Mouse (Mus musculus) right cerebral cortex, postnatal 25 days (tissue): Measurements from ENCODE around the gene Fzr1.

Experiments used
- DNase-seq: peaks from one replicate; pipeline ENCODE4 v3.0.0; 2022

Fzr1 gene

DNA sequence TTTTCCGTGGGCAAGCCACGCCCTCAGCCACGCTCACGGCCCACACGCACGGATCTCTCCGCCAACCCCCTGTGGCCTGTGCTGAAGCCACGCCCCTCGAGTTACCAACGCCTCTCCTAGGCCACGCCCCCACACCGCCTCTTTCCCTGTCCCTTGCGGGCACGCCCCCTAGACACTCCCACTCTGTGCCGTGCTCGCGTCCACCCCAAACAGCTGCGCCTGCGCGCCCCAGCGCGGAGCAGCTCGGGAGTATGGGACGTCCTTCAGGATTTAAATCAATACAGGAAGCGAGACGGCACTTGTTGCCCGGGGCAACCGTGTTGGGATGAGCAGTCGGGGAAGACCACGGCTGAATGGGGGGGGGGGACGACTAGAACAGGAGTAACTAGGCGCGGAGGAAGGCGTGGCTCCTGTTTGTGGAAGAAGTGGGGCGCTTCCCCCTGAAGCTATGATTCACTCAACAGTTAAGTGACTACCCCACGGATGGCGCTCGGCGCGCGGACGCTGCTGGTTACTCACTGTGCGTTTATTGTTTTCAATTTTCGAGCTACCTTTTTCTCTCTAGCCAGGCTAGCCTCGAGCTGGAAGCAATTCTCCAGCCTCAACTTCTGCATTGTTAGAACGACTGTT, 352 bp upstream of the Fzr1 start:
- peak; percentile 100 for DNase-seq

DNA sequence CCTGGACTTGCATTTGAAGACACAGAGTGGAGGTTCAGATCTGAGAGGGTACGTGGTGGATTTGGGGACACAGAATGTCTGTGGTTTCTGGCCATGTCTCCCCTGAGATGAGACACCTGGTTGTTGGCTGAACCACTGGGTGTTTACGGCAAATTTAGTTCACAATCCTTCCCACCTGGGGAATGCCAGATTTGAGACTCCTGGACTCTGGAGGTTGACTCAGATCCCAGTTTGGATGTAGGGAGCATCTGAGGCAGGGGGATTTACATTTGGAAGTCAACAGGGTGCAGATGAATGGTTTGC, 1.0 kb downstream of the Fzr1 start:
- no peak for DNase-seq

DNA sequence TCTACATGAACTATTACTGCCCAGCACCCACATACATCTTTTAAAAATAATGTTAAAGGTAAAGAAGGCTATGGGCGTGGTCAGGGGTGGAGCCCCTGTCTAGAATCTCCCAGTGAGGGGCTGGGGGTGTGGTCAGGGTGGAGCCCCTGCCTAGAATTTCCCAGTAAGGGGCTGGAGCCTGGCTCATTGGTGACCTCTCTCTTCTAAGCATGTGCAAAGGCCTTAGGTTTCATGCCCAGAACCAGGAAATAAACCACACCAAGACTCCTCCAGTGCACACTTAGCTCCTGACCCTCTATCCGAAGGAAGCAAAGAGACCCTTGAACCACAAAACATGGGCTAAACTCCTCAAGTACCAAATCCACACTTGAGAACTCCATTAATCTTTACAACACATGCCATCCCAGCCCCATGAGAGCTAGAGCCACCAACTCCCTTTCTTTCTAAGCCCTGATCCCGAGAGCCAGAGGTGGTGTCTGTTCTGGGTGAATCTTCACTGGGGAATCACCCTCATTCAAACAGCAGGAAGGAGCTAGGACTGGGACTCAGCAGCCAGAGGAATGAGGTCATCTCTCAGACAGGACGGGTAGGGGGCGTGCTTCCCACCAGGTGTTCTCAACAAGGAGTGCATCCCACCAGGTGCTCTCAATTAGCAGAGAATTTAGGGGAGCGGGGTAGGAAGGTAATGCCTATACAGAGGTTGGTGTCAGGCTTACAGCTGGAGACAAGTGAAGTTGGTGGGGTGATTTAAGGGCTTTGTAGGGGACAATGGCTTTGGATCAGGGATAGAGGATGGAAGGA, 1.6 kb downstream of the Fzr1 start:
- DNase-seq, result no peak

DNA sequence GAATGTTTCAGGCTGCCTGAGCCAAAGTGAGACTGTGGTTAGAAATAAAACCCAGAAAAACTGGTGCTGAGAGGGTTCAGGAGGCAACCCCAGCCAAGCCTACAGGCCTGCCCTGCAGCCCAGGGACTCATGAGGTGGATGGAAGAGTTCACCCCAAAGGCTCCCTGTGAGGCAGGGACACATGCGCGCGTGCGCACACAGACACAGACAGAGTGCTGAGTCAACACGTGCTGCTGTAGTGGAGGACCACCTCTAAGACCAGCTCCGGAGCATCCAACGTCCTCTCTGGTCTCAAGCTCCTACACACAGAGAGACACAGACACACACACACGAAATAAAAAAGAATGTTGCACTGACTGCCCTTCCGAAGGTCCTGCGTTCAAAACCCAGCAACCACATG, 3.0 kb downstream of the Fzr1 start:
- DNase-seq, result no peak

DNA sequence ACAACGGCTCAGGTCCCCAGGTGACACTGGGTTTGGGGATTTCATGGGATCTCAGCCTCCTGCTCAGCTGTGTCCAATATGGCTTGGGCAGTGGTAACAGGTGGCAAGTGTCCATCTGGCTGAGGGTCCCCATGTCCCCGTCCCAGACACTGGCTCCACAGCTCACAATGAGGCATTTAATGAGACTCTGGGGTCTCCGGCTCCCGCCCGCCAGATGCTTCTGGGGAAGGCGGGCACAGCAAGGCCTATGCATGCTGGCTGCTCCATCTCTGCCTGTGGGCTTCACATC, 11.2 kb downstream of the Fzr1 start:
- no peak for DNase-seq

DNA sequence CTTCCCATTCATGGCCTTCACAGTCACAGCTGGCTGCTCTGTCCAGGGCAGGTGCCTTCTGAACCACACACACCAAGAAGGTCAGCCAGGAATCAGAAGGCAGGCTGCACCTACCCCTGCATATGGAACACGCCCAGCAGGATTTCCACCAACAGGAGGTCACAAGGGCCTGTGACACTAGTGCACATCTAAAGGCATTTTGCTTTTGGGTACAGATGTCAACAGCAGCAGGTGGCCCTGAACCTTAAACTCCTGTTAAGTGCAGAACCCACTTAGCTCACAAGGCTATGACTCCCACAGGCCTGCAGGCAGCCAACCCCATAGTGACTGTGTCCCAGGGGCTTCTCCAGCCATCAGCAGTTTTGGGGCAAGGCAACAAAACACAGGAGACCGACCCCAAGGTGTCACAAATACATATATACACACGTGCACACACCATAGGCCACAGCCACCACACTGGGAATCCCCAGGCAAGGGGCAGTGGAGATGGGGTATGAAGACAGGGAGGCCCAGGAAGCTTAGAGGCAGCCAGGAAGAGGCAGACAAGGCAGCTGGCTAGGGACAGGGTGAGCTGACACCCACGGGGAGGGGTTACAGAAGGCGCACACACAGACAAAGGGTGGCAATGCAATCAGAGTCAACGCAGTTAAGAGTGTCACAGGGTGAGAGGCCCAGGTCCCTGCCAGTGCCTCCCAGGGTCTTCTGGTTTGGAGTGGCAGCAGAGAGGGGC, 11.7 kb downstream of the Fzr1 start:
- DNase-seq, result no peak

DNA sequence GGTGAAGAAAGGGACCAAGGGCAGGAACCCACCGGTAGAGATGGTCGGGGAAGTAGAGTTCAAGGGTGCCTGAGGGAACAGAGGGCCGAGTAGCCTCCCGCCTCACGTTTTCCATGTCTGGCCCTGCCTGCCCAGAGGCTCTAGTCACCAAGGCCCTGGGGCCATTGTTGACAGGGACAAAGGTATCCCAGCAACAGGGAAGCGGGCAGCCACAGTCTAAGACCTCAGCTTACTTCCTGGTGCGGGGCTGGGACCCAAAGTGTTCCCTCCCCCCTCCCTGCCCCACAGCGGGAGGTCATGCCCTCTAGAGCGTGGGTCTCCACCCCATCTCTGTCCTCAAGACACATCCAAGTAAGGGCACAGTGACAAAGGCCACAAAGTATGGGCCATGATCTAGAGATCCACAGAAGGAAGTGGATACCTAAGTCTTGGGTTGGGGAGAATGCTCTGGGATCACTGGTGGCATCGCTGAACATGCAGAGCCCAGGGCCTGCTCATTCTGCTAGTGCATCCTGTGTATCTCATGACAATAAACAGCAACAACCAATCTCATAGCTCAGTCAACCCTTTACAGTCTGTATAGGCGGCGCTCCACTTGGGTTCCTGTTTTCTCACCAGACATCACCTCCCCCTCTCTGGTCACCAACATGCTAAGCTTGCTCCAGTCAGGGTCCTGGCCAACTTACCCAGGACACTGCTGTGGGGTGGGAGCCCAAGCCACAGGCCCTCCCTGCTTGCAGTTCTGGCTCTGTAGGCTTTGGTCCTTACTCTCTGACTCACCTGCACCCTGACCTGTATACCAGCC, 12.4 kb downstream of the Fzr1 start, which contains the start of gene 4930404N11Rik:
TSS of gene 4930404N11Rik (minus strand) at position 145 of the 805 bp plus-strand sequence.
- no peak for DNase-seq

DNA sequence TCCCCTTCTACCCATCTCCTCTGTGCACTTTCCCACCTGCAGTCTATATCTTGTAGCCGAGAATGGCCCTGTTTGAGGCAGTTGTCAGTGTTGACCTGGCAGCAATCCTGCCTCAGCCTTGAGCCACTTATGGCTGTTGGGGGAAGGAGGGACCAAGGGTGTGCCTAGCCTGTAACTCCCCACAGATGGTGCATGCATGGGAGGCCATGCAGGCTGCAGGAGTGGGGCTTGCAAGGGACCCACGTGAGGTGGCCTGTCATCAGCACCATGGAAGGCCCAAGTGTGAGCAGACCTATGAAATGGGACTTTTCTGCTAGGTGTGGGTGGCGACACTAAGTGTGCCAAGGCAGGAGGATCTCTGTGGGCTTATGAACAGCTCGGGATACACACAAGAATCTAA, 13.2 kb downstream of the Fzr1 start:
- peak; percentile 54 for DNase-seq

DNA sequence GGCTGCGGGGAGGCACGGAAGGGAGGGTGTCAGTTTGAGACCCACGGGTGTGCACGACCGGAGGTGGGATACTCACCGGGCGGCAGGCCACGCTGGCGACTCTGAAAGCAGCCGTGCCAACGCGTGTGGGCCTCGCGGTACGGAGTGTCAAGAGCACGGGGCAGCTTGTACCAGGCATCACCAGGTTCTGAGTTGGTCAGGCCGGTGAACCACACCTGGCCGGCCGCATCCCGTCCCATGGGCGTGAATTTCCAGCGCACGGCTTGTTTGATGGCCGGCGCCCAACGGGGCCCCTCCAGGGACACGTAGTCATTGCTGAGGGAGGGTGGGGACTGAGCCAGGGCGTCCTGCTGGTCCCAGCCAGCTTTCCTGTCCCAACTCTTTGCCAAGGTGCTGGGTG, 13.7 kb downstream of the Fzr1 start:
- DNase-seq, result no peak

DNA sequence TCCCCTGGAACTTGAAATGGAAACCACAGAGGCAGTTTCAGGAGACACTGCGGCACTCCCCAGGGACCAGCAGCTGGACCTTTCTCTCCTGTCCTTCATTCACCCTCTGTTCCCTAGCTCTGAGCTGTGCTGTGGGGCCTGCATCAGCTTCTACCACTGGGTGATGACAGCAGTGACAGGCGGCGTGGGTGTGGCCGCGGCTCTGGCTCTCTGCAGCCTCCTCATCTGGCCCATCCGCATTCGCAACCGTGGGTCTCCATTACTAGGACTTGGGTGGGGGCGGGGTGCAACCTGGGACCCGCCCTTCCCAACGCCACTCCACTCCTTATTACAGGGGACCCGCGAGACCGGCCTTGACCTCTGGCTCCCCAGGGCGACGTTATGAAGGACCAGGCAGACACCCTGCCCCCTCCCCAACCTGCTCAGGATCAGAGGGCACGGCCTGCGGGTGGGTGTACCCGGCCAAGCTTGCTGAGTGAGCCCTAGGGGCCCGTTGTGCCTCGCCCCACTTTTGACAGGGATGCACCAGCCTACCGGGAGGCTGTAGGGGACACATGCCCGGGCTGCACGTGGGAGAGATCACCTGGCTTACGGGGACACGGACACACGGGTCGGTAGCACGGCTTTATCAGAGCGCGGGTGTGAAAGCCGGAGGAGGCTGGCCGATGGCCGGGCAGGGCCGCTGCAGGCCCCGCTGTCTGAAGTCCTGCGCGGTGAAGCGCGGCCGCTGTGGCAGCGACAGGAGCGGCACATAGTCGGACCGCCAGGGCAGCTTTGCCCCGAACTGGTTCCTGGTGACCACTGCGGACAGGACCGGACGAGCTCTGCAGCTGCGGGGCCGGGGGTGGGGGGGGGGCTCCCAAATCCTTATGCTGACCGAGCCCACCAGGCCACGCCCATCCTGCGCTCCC, 14.6 kb downstream of the Fzr1 start:
- no peak for DNase-seq

DNA sequence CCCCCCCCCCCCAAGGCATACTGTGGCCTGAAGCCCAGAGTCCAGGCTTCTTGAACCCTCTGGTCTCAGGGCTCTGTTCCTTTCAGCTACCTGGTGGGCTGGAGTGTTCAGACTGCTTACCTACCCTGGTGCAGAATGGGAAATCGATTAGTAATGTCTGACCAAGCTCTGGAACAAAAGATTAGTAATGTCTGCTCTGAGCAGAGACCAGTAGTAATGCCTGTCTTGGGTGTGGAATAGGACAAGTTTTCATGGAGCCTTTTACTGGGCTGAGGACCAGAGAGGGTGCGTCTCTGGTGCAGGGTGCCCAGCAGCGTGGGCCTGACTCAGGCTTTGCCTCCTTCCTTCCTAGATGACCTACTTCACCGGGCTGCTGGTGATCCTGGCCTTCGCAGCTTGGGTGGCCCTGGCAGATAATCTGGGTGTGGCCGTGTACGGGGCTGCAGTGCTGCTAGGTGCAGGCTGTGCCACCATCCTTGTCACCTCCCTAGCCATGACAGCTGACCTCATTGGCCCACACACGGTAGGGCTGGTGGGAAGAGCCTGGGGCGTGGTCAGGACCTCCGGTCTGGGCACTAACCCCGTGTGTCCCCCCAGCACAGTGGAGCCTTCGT, 15.9 kb downstream of the Fzr1 start:
- DNase-seq, result no peak

DNA sequence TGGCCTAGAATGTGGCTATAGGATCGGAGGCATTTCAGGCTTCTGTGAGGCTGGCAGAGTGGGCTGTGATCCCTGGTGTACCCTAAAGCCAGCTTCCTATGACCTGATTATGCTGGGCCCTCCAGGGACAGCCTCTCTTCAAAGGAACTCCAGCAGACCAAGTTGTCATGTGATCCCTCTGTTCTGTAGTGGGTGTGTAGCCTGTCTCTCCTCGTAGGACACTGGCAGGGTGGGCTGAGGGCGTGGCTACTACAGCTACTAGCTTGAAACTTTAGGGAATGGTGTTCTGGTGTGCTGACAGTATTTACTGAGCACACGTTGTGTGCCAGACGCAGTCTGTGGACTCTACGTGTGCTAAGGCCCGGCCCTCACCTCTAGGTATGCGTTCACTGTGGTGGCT, 17.6 kb downstream of the Fzr1 start:
- DNase-seq, result no peak

DNA sequence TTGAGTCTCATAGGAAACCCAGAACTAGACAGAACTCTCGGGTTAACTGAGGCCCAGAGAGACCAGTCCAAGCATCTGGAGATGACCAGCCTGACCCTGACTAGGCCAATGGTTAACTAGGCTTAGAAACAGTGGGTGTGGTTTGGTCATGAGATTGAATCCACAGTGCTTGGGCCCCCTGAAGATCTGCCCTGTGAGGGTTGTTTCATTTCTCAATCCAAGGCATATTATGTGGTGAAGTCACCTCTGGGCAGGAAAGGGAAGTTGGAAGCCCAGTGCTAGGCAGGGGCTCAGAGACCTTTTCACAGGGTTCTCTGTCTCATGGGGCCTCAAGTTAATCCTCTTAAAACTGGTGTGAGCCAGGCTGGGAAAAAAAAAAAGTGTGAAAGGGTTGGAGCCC, 19.5 kb downstream of the Fzr1 start:
- DNase-seq, result no peak

DNA sequence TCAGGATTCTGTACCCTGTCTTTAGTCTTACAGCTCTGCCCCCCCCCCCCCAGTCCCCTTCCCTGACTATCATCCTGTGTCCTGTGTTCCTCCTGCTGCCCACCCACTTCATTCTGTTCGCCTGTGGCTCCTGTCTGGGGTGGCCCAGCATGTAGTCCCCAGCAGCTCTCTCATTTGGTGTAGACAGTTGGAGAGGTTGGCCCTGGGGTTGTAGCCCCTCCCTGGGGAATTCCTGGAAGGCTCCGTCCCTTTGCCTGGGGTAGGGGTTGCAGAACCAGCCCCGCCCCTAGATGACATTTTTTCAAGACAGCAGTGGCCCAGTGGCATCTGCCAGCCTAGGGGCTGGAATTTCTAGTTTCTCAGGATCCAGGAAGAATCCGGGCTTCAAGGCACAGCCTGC, 20.1 kb downstream of the Fzr1 start:
- DNase-seq, result no peak

DNA sequence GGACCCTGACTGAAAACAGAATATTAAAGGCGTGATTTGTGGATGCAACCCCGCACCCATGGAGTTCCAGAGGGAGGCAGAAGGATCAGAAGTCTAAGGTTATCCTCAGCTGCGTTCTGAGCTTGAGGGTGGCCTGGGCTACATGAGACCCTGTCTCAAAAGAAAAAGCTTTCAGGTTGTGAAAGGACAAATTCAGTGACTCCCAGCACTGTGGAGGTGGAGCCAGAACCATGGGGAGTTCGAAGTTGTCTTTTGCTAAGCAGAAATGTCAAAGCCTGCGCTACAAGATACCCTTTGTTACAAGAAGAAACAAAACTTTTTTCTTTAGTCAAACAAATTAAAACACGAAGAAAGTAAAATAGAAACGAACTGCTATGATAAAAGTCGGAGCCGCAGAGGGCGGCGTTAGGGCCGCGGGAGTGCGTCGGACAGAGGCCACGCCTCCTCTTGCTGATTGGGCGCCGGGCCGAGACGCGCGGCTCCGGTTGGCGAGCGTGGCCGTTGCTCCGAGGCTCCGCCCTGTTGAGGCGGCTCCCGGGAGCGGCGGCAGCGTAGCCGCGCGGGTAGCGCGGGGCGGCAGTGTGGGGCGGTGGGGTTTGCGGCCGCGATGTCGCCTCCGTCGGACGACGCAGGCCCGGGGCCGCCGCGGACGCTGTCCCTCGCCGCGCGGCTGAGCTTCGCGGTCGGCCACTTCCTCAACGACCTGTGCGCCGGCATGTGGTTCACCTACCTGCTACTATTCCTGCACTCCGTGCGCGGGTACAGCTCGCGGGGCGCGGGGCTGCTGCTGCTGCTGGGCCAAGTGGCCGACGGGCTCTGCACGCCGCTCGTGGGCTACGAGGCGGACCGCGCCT, 21.1 kb downstream of the Fzr1 start, which contains the start of gene Mfsd12:
TSS of gene Mfsd12 (plus strand) at position 501 of the 854 bp plus-strand sequence.
- peak; percentile 93 for DNase-seq

DNA sequence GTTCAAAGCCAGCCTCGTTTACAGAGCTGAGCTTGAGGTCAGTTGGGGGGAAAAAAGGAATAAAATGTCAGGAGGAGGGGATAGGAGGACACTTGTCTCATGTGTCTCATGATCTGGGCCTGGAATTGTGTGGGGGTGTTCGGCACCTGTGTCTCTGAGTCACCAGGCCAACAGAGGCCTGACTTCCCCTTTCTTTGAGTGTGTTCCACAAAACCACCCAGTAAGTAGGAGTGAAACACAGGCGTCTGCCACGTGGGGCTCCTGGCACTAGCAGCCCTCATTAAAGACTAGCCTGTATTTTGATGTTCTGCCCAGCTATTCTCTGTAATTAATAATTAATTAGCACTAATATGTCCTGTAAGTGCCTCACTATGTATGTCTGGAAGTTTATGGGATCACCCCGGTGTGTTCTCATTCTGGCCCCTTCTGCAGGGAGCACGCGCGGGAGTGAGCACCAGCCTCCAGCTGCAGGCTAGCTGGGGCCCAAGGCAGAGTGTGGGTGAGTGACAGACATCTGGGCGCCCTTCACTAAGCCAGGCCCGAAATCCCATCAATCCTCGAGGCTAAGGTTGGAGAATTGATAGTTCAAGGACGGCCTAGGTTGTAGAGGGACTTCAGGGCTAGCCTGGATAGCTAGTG, 21.8 kb downstream of the Fzr1 start:
- no peak for DNase-seq

DNA sequence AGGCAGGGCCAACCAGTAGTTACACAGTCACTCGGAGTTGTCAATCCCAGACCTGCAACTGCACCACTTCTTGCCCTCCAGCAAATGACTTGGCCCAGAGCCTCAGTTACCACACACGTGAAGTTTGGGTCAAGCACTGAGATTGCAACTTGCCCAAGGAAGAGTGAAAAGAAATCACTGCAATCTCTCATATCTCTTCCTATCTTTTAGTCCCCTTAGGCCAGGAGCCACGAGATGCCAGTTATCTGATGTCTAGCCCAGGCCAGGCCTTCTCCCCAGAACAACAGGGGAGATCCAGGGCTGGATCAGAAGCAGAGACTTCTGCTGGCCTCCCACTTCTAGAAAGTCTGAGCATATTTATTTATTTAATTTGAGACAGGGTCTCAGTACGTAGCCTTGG, 22.8 kb downstream of the Fzr1 start:
- DNase-seq, result no peak

DNA sequence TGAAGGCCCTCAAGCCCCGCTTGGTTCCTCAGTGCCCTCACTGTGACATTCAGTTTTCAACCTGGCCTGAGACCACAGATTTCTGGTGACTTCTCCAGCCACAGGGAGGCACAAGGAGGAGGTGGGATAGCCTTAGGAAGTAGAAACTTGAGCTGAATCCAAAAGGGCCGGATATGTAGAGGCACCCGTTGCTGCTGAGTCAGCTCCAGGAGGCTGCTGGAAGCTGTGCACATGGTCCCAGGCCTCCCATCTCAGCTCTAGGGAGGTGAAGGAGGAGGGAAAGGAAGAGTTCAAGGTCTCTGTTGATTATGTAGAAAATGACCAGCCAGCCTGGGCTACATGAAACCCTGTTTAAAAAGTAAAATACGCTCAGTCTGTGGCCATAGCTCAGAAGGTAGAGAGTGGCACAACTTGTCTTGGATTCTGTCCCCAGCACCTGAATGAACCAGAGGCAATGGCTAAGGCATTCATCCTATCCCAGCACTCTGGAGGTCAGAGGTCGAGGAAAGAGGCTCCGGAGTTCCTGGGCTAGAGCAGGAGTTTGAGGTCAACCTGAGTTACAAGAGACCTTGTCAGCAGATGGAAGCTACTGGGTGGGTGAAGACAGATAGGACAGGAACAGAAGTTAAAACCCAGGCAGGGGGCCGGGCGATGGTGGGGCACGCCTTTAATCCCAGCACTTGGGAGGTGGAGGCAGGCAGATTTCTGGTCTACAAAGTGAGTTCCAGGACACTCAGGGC, 23.4 kb downstream of the Fzr1 start:
- DNase-seq, result no peak

DNA sequence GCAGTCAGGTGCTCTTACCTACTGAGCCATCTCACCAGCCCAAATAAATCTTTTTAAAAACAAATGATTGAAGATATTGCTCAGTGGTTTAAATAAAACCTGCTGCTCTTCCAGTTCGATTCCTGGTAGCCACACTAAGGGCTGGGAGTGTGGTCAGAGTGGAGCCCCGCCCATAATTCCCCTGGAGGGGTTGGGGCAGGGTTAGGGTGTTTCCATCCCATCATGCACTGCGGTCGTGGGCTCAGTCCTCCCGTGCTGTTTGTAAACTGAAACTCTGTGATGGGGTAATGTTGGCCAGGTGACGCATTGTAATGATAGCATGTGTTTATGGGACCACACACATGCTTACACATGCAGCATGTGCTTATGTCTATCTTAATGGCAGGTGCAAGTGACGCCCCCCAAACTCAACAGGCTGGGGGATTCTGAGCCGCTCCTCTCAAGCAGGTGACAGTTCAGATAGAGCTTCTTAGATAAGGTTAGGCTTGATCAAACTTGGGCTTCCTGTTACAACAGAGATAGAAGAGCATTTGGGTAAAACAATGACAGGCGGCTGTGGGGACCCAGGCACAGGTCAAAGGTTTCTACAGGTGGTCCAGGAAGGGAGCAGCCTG, 26.5 kb downstream of the Fzr1 start:
- DNase-seq, result no peak
